Mouse (Mus musculus) neural tube, embryonic 15.5 days (tissue): Measurements from ENCODE around the gene Rbms2. TPM values are rescaled to one million over a fixed set of nuclear protein-coding genes. Genes with fewer than 3 reads are reported as not detected.
A peak's percentile ranks its signal among the peaks of the same experiment; 100 is the strongest.

Experiments used
- ATAC-seq: fragments of 200-750 bp; cut with Nextera tagmentation; 2 replicates; pipeline ENCODE4 v1.8.0; 2017; ENCODE audit warnings: mild to moderate bottlenecking, moderate TSS enrichment, moderate library complexity; ENCODE audit not compliant: low FRiP score
- H3K27ac ChIP-seq: fragments of 300-500 bp; sonication (generic); replicated peaks from 2 replicates; pipeline ENCODE4 v1.5.1; 2015; ENCODE audit warnings: mild to moderate bottlenecking, inconsistent platforms
- H3K27me3 ChIP-seq: fragments of 300-500 bp; sonication (generic); replicated peaks from 2 replicates; pipeline ENCODE4 v1.6.1; 2015; ENCODE audit warnings: inconsistent platforms
- H3K36me3 ChIP-seq: fragments of 300-500 bp; sonication (generic); 2 replicates; pipeline ENCODE4 v1.6.1; 2015; ENCODE audit warnings: inconsistent platforms
- H3K4me1 ChIP-seq: fragments of 300-500 bp; sonication (generic); 2 replicates; pipeline ENCODE4 v1.6.1; 2015; ENCODE audit warnings: inconsistent platforms
- H3K4me2 ChIP-seq: fragments of 300-500 bp; sonication (generic); 2 replicates; pipeline ENCODE4 v1.6.1; 2015; ENCODE audit warnings: inconsistent platforms, mild to moderate bottlenecking, moderate library complexity
- H3K4me3 ChIP-seq: fragments of 300-500 bp; sonication (generic); replicated peaks from 2 replicates; pipeline ENCODE4 v1.5.1; 2015; ENCODE audit warnings: mild to moderate bottlenecking, inconsistent platforms
- H3K9ac ChIP-seq: fragments of 300-500 bp; sonication (generic); replicated peaks from 2 replicates; pipeline ENCODE4 v1.6.1; 2015; ENCODE audit warnings: mild to moderate bottlenecking, inconsistent platforms
- H3K9me3 ChIP-seq: fragments of 300-500 bp; sonication (generic); replicated peaks from 2 replicates; pipeline ENCODE4 v1.6.1; 2016; ENCODE audit warnings: inconsistent platforms
- WGBS: fragments of 180-500 bp; shearing (Covaris S2); methylation state at CpG from one replicate; pipeline ENCODE4 v1.1.7; 2015; ENCODE audit warnings: mixed read lengths; 5-methylcytosine and 5-hydroxymethylcytosine counted together
- polyA plus RNA-seq: library from polyadenylated mRNA; unstranded; fragments of >200 nt; fragmentation: Nextera tagmentation; extraction: Ambion mirVana; gene quantifications from 2 replicates; pipeline ENCODE4 v1.2.1, GENCODE M21; 2015

The Rbms2 gene
- polyA plus RNA-seq, 1 experiment from 2014 or later = 6.5 TPM

GRCm38 (mm10) chr10:128211390-128212108 is 31.5 kb upstream of the Rbms2 start, which contains the start of gene Spryd4:
TSS of gene Spryd4 (minus strand) at chr10:128211807.
- H3K27me3 ChIP-seq = 0 out of 2 replicates have a peak, but pooled peaks cover 5% of the 10 kb centered on the region
- peak within 1 kb of the TSS; percentile 60 for H3K4me3 ChIP-seq
- peaks cover 22% of the 10 kb centered on the region for H3K4me1 ChIP-seq
- peak; percentile 94 for ATAC-seq
- peak within 1 kb of the TSS; percentile 51 for H3K27ac ChIP-seq
- H3K4me2 ChIP-seq = peak within 1 kb of the TSS; percentile 87
- peak within 1 kb of the TSS; percentile 62 for H3K9ac ChIP-seq
- WGBS = under 1% methylated on average over 30 of the region's 30 CpGs
- H3K36me3 ChIP-seq = peaks cover 3% of the 10 kb centered on the region; the same call in 1 of the 2 replicates
- H3K9me3 ChIP-seq = no peaks in the 10 kb centered on the region

GRCm38 (mm10) chr10:128210954-128211353 is 30.9 kb upstream of the Rbms2 start:
- H3K9ac ChIP-seq = peak overlapping the region; percentile 62
- 0 out of 2 replicates have a peak, but pooled peaks cover 5% of the 10 kb centered on the region for H3K27me3 ChIP-seq
- peak; percentile 34; the same call in 1 of the 2 replicates for ATAC-seq
- peaks cover 22% of the 10 kb centered on the region for H3K4me1 ChIP-seq
- H3K36me3 ChIP-seq = peaks cover 6% of the 10 kb centered on the region; the same call in 1 of the 2 replicates
- WGBS = 26% methylated on average over 14 of the region's 14 CpGs
- H3K4me2 ChIP-seq = peak overlapping the region; percentile 87
- H3K9me3 ChIP-seq = no peaks in the 10 kb centered on the region
- H3K27ac ChIP-seq = peak overlapping the region; percentile 51; the same call in 1 of the 2 replicates
- H3K4me3 ChIP-seq = peak overlapping the region; percentile 60

GRCm38 (mm10) chr10:128210131-128210530 is 30.0 kb upstream of the Rbms2 start:
- ATAC-seq = no peak
- 74% methylated on average over 2 of the region's 2 CpGs for WGBS
- no peak overlapping the region for H3K27ac ChIP-seq
- H3K36me3 ChIP-seq = peaks cover 6% of the 10 kb centered on the region; the same call in 1 of the 2 replicates
- H3K9me3 ChIP-seq = no peaks in the 10 kb centered on the region
- H3K4me2 ChIP-seq = peak overlapping the region; percentile 87; the same call in 1 of the 2 replicates
- no peak overlapping the region for H3K9ac ChIP-seq
- no peak overlapping the region for H3K4me3 ChIP-seq
- H3K27me3 ChIP-seq = 0 out of 2 replicates have a peak, but pooled peaks cover 5% of the 10 kb centered on the region
- H3K4me1 ChIP-seq = peaks cover 22% of the 10 kb centered on the region

- H3K9ac ChIP-seq = no peak overlapping the region
Measured at GRCm38 (mm10) chr10:128209311-128210009, 29.4 kb upstream of the Rbms2 start.

GRCm38 (mm10) chr10:128208326-128208725 is 28.2 kb upstream of the Rbms2 start:
- Histone ChIP-seq H3K36me3 (peaks cover 6% of the 10 kb centered on the region; the same call in 1 of the 2 replicates), H3K9me3 (no peaks in the 10 kb centered on the region), H3K27me3 (no peaks in the 10 kb centered on the region), H3K9ac (no peak overlapping the region), H3K4me2 (no peak overlapping the region), H3K4me3 (no peak overlapping the region), H3K27ac (no peak overlapping the region), H3K4me1 (peaks cover 19% of the 10 kb centered on the region)
- WGBS = 97% methylated on average over 10 of the region's 10 CpGs
- no peak for ATAC-seq

More at GRCm38 (mm10) chr10:128209311-128210009, 29.4 kb upstream of the Rbms2 start:
- Histone ChIP-seq H3K27me3 (0 out of 2 replicates have a peak, but pooled peaks cover 3% of the 10 kb centered on the region), H3K9me3 (no peaks in the 10 kb centered on the region), H3K36me3 (peaks cover 6% of the 10 kb centered on the region; the same call in 1 of the 2 replicates), H3K4me3 (no peak overlapping the region), H3K27ac (no peak overlapping the region), H3K4me1 (peaks cover 22% of the 10 kb centered on the region), H3K4me2 (no peak overlapping the region)
- no peak for ATAC-seq
- 94% methylated on average over 11 of the region's 11 CpGs for WGBS

GRCm38 (mm10) chr10:128204941-128205340 is 24.8 kb upstream of the Rbms2 start:
- H3K27ac ChIP-seq = no peak overlapping the region
- H3K4me3 ChIP-seq = no peak overlapping the region
- no peak for ATAC-seq
- no peak overlapping the region for H3K4me2 ChIP-seq
- no peaks in the 10 kb centered on the region for H3K9me3 ChIP-seq
- no peaks in the 10 kb centered on the region for H3K27me3 ChIP-seq
- no peak overlapping the region for H3K9ac ChIP-seq
- no peaks in the 10 kb centered on the region for H3K4me1 ChIP-seq
- WGBS = 94% methylated on average over 15 of the region's 15 CpGs
- H3K36me3 ChIP-seq = peaks cover 6% of the 10 kb centered on the region; the same call in 1 of the 2 replicates

- H3K9ac ChIP-seq = no peak overlapping the region
- 84% methylated on average over 6 of the region's 6 CpGs for WGBS
- no peak for ATAC-seq
- no peaks in the 10 kb centered on the region for H3K4me1 ChIP-seq
- H3K9me3 ChIP-seq = no peaks in the 10 kb centered on the region
- no peak overlapping the region for H3K4me2 ChIP-seq
- H3K36me3 ChIP-seq = peaks cover 6% of the 10 kb centered on the region; the same call in 1 of the 2 replicates
- no peak overlapping the region for H3K4me3 ChIP-seq
- H3K27me3 ChIP-seq = no peaks in the 10 kb centered on the region; the same call in 1 of the 2 replicates
- H3K27ac ChIP-seq = no peak overlapping the region
Measured at GRCm38 (mm10) chr10:128201856-128202255, 21.8 kb upstream of the Rbms2 start.

GRCm38 (mm10) chr10:128194551-128195461 is 14.7 kb upstream of the Rbms2 start:
- H3K27ac ChIP-seq = peak overlapping the region; percentile 45; the same call in 1 of the 2 replicates
- WGBS = under 1% methylated on average over 72 of the region's 79 CpGs

GRCm38 (mm10) chr10:128194024-128194550 is 14.0 kb upstream of the Rbms2 start, which contains the start of gene Gls2:
TSS of gene Gls2 (plus strand) at chr10:128194457.
- peak within 1 kb of the TSS; percentile 78 for H3K4me3 ChIP-seq
- no peaks in the 10 kb centered on the region for H3K9me3 ChIP-seq
- H3K27me3 ChIP-seq = peaks cover 11% of the 10 kb centered on the region
- under 1% methylated on average over 46 of the region's 46 CpGs for WGBS
- peak within 1 kb of the TSS; percentile 73 for H3K27ac ChIP-seq
- ATAC-seq = peak; percentile 98
- peak within 1 kb of the TSS; percentile 70 for H3K9ac ChIP-seq
- peaks cover 13% of the 10 kb centered on the region for H3K4me1 ChIP-seq
- H3K36me3 ChIP-seq = no peaks in the 10 kb centered on the region
- peak within 1 kb of the TSS; percentile 99 for H3K4me2 ChIP-seq

More at GRCm38 (mm10) chr10:128194551-128195461, 14.7 kb upstream of the Rbms2 start:
- peaks cover 11% of the 10 kb centered on the region for H3K27me3 ChIP-seq
- H3K4me3 ChIP-seq = peak overlapping the region; percentile 78
- peak overlapping the region; percentile 99 for H3K4me2 ChIP-seq
- H3K4me1 ChIP-seq = peaks cover 13% of the 10 kb centered on the region
- H3K36me3 ChIP-seq = no peaks in the 10 kb centered on the region
- peak; percentile 93 for ATAC-seq
- peak overlapping the region; percentile 70 for H3K9ac ChIP-seq
- H3K9me3 ChIP-seq = no peaks in the 10 kb centered on the region

- ATAC-seq = no peak
- H3K36me3 ChIP-seq = no peaks in the 10 kb centered on the region
- no peak overlapping the region for H3K9ac ChIP-seq
- H3K27ac ChIP-seq = no peak overlapping the region
- 95% methylated on average over 6 of the region's 6 CpGs for WGBS
- no peak overlapping the region for H3K4me3 ChIP-seq
- H3K27me3 ChIP-seq = peaks cover 11% of the 10 kb centered on the region
- no peaks in the 10 kb centered on the region for H3K9me3 ChIP-seq
- H3K4me2 ChIP-seq = no peak overlapping the region
- H3K4me1 ChIP-seq = peaks cover 13% of the 10 kb centered on the region
Measured at GRCm38 (mm10) chr10:128193113-128193512, 13.0 kb upstream of the Rbms2 start.
